Mouse (Mus musculus) brain, embryonic 14.5 days (tissue): Measurements from ENCODE around the gene Galnt15. TPM values are rescaled to one million over a fixed set of nuclear protein-coding genes. Genes with fewer than 3 reads are reported as not detected.

Source experiments
- DNase-seq: peaks from one replicate; pipeline ENCODE4 v3.0.0-alpha.2; 2011; ENCODE audit warnings: low read depth
- CTCF ChIP-seq: fragments of 200-500 bp; IDR thresholded peaks from 2 replicates; pipeline ENCODE4 v1.5.1; 2012; ENCODE audit warnings: inconsistent platforms, mild to moderate bottlenecking, moderate library complexity, borderline replicate concordance; ENCODE audit not compliant: insufficient read depth, insufficient read length; ENCODE audit errors: extremely low read depth
- POLR2A ChIP-seq: fragments of 200-500 bp; IDR thresholded peaks from 2 replicates; pipeline ENCODE4 v1.6.1; 2012; ENCODE audit warnings: mild to moderate bottlenecking, inconsistent platforms, borderline replicate concordance; ENCODE audit not compliant: poor library complexity, insufficient read depth, insufficient read length, severe bottlenecking; ENCODE audit errors: extremely low read depth
- polyA plus RNA-seq: library from polyadenylated mRNA; depleted of rRNA; stranded (reverse); fragments of >200 nt; gene quantifications from 2 replicates; pipeline ENCODE4 v1.2.3, GENCODE M21; 2012

The Galnt15 gene
- polyA plus RNA-seq, 1 experiment = 0.44 TPM

- DNase-seq = no peak
- TF ChIP-seq POLR2A (no peak), CTCF (no peak)
Measured at GRCm38 (mm10) chr14:32017448-32017847, 11.3 kb upstream of the Galnt15 start.

- no peak for DNase-seq
Measured at GRCm38 (mm10) chr14:32019091-32019490, 9.7 kb upstream of the Galnt15 start.

GRCm38 (mm10) chr14:32021967-32022366 is 6.8 kb upstream of the Galnt15 start:
- DNase-seq = no peak
- TF ChIP-seq POLR2A (no peak), CTCF (no peak)

More at GRCm38 (mm10) chr14:32019091-32019490, 9.7 kb upstream of the Galnt15 start:
- TF ChIP-seq POLR2A (no peak), CTCF (no peak)

GRCm38 (mm10) chr14:32022450-32022849 is 6.3 kb upstream of the Galnt15 start:
- TF ChIP-seq CTCF (no peak), POLR2A (no peak)
- DNase-seq = peak; percentile 26

- no peak for TF ChIP-seq POLR2A
- no peak for TF ChIP-seq CTCF
- DNase-seq = no peak
Measured at GRCm38 (mm10) chr14:32023891-32024290, 4.9 kb upstream of the Galnt15 start.

GRCm38 (mm10) chr14:32027218-32027617 is 1.6 kb upstream of the Galnt15 start:
- DNase-seq = no peak
- TF ChIP-seq CTCF = no peak

GRCm38 (mm10) chr14:32029411-32029992 is 713 bp downstream of the Galnt15 start:
- TF ChIP-seq POLR2A (no peak), CTCF (no peak)
- DNase-seq = no peak

GRCm38 (mm10) chr14:32030073-32030472 is 1.3 kb downstream of the Galnt15 start:
- TF ChIP-seq CTCF (no peak), POLR2A (no peak)
- no peak for DNase-seq

GRCm38 (mm10) chr14:32032522-32032921 is 3.7 kb downstream of the Galnt15 start:
- DNase-seq = peak; percentile 82
- no peak for TF ChIP-seq POLR2A
- peak; percentile 91 for TF ChIP-seq CTCF

GRCm38 (mm10) chr14:32036482-32036881 is 7.7 kb downstream of the Galnt15 start:
- no peak for DNase-seq
- no peak for TF ChIP-seq POLR2A

- DNase-seq = no peak
- TF ChIP-seq CTCF (no peak), POLR2A (no peak)
Measured at GRCm38 (mm10) chr14:32037661-32038252, 9.0 kb downstream of the Galnt15 start.

GRCm38 (mm10) chr14:32042108-32042507 is 13.3 kb downstream of the Galnt15 start:
- TF ChIP-seq CTCF (no peak), POLR2A (no peak)

GRCm38 (mm10) chr14:32046357-32046756 is 17.6 kb downstream of the Galnt15 start:
- TF ChIP-seq POLR2A (no peak), CTCF (no peak)
- no peak for DNase-seq

More at GRCm38 (mm10) chr14:32042108-32042507, 13.3 kb downstream of the Galnt15 start:
- no peak for DNase-seq

- TF ChIP-seq POLR2A (no peak), CTCF (no peak)
- DNase-seq = no peak
Measured at GRCm38 (mm10) chr14:32050171-32050570, 21.4 kb downstream of the Galnt15 start.
